Mouse (Mus musculus) heart, postnatal 0 days (tissue): ENCODE results near the gene Bdnf.

ENCODE experiments used
- CTCF ChIP-seq: IDR thresholded peaks from 2 replicates; pipeline ENCODE4 v1.5.1; 2016; ENCODE audit warnings: antibody characterized with exemption, control low read depth, low read depth
- EP300 ChIP-seq: IDR thresholded peaks from 2 replicates; pipeline ENCODE4 v1.6.1; 2016; ENCODE audit warnings: antibody characterized with exemption, low read depth

DNA sequence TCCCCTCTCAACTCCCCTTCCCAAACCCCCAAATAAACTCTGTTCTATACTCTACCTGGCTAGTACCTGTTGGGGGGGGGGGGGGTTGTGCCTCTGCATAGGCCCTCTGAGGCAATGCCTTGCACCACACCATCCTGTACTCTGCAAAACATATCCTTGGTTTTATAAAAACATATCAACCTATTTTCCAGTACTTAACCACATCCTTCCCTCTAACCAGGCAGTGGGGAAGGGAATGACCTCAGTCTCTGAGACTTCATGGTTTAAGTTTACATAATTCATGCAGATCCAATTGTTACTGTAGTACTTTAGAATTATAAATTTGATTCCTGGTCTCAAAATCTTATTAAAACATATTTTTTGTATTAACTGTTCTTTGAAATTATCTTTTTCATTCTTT lies 75.5 kb downstream of the Bdnf start:
- no peak for TF ChIP-seq CTCF
- no peak for TF ChIP-seq EP300
